Mouse (Mus musculus) heart, embryonic 11.5 days (tissue): ENCODE data around the gene Ildr2. TPM values are rescaled to one million over a fixed set of nuclear protein-coding genes. Genes with fewer than 3 reads are reported as not detected.

ENCODE experiments used
- ATAC-seq: fragments of 200-750 bp; cut with Nextera tagmentation; replicated peaks from 2 replicates; pipeline ENCODE4 v1.8.0; 2017; ENCODE audit warnings: moderate library complexity; ENCODE audit not compliant: insufficient number of reproducible peaks, low FRiP score, low TSS enrichment
- H3K27ac ChIP-seq: fragments of 300-500 bp; sonication (generic); 2 replicates; pipeline ENCODE4 v1.5.1; 2014; ENCODE audit warnings: mild to moderate bottlenecking, low read depth, low read length
- H3K27me3 ChIP-seq: fragments of 300-500 bp; sonication (generic); 2 replicates; pipeline ENCODE4 v1.6.1; 2014; ENCODE audit warnings: mild to moderate bottlenecking, low read length, mixed read lengths; ENCODE audit not compliant: control insufficient read depth, insufficient read depth
- H3K36me3 ChIP-seq: fragments of 300-500 bp; sonication (generic); 2 replicates; pipeline ENCODE4 v1.6.1; 2014; ENCODE audit warnings: mild to moderate bottlenecking, low read length, moderate library complexity, mixed read lengths; ENCODE audit not compliant: control insufficient read depth, insufficient read depth
- H3K4me1 ChIP-seq: fragments of 300-500 bp; sonication (generic); 2 replicates; pipeline ENCODE4 v1.6.1; 2014; ENCODE audit warnings: low read length; ENCODE audit not compliant: control insufficient read depth, insufficient read depth
- H3K4me2 ChIP-seq: fragments of 300-500 bp; sonication (generic); 2 replicates; pipeline ENCODE4 v1.6.1; 2014; ENCODE audit warnings: mild to moderate bottlenecking, moderate library complexity
- H3K4me3 ChIP-seq: fragments of 300-500 bp; sonication (generic); 2 replicates; pipeline ENCODE4 v1.5.1; 2014; ENCODE audit warnings: low read depth, low read length
- H3K9ac ChIP-seq: fragments of 300-500 bp; sonication (generic); 2 replicates; pipeline ENCODE4 v1.6.1; 2014; ENCODE audit warnings: mild to moderate bottlenecking, low read depth, low read length, moderate library complexity
- H3K9me3 ChIP-seq: fragments of 300-500 bp; sonication (generic); replicated peaks from 2 replicates; pipeline ENCODE4 v1.6.1; 2016; ENCODE audit warnings: low read length; ENCODE audit not compliant: control insufficient read depth
- WGBS: fragments of 180-500 bp; shearing (Covaris S2); extraction: QIAGEN DNeasy Blood & Tissue Kit; methylation state at CpG from one replicate; pipeline ENCODE4 v1.1.7; 2014; ENCODE audit not compliant: insufficient replicate concordance; 5-methylcytosine and 5-hydroxymethylcytosine counted together
- polyA plus RNA-seq: library from polyadenylated mRNA; unstranded; fragments of >200 nt; fragmentation: Nextera tagmentation; extraction: Ambion mirVana; gene quantifications from 2 replicates; pipeline ENCODE4 v1.2.1, GENCODE M21; 2014

The Ildr2 gene
- polyA plus RNA-seq, 1 experiment from 2014 or later: 1.9 TPM

- 80% methylated on average over 11 of the region's 11 CpGs for WGBS
- Histone ChIP-seq H3K4me3 (no peak overlapping the region), H3K27ac (no peak overlapping the region), H3K4me2 (no peak overlapping the region), H3K4me1 (no peaks in the 10 kb centered on the region), H3K27me3 (no peaks in the 10 kb centered on the region), H3K9me3 (no peaks in the 10 kb centered on the region), H3K9ac (no peak overlapping the region), H3K36me3 (no peaks in the 10 kb centered on the region)
- ATAC-seq: no peak
These were observed 95.8 kb downstream of the Ildr2 start for GRCm38 (mm10) chr1:166349751-166350150.

GRCm38 (mm10) chr1:166360157-166360855 lies 106.4 kb downstream of the Ildr2 start:
- no peaks in the 10 kb centered on the region for H3K27me3 ChIP-seq
- WGBS: 33% methylated on average over 14 of the region's 14 CpGs

GRCm38 (mm10) chr1:166360896-166361295 lies 107.0 kb downstream of the Ildr2 start:
- WGBS: 75% methylated on average over 5 of the region's 5 CpGs
- Histone ChIP-seq H3K9ac (no peak overlapping the region), H3K4me1 (no peaks in the 10 kb centered on the region), H3K27me3 (no peaks in the 10 kb centered on the region), H3K4me3 (no peak overlapping the region), H3K27ac (no peak overlapping the region), H3K9me3 (no peaks in the 10 kb centered on the region), H3K36me3 (no peaks in the 10 kb centered on the region), H3K4me2 (no peak overlapping the region)
- ATAC-seq: no peak

More at GRCm38 (mm10) chr1:166360157-166360855, 106.4 kb downstream of the Ildr2 start:
- H3K4me1 ChIP-seq: no peaks in the 10 kb centered on the region
- ATAC-seq: no peak; the same call in 1 of the 2 replicates
- no peaks in the 10 kb centered on the region for H3K36me3 ChIP-seq
- no peaks in the 10 kb centered on the region for H3K9me3 ChIP-seq
- H3K27ac ChIP-seq: no peak overlapping the region
- H3K4me2 ChIP-seq: no peak overlapping the region
- H3K9ac ChIP-seq: no peak overlapping the region
- H3K4me3 ChIP-seq: no peak overlapping the region

DNA sequence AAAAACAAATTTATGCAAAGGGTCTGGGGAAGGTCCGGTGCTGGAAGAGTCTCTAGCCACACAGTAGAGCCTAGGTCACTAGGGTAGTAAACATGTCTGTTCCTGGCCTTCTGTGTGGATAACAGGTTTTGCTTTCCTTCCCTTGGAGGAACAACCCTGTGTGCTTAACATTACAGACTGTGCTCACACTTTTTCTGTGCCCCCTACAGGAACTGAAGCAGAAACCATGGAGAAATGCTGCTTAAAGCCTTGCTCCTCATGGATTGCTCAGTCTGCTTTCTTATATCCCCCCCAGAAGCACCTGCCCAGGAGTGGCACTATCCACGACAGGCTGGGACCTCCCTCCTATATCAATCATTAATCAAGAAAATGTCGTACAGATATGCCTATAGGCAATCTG lies 107.9 kb downstream of the Ildr2 start:
- Histone ChIP-seq H3K9ac (no peak overlapping the region), H3K27me3 (no peaks in the 10 kb centered on the region), H3K27ac (no peak overlapping the region), H3K9me3 (no peaks in the 10 kb centered on the region), H3K36me3 (no peaks in the 10 kb centered on the region), H3K4me3 (no peak overlapping the region), H3K4me1 (no peaks in the 10 kb centered on the region), H3K4me2 (no peak overlapping the region)
- 63% methylated on average over 3 of the region's 3 CpGs for WGBS
- ATAC-seq: no peak

GRCm38 (mm10) chr1:166362659-166363058 lies 108.7 kb downstream of the Ildr2 start:
- no peak for ATAC-seq
- 69% methylated on average over 3 of the region's 3 CpGs for WGBS
- H3K9ac ChIP-seq: no peak overlapping the region
- H3K36me3 ChIP-seq: no peaks in the 10 kb centered on the region
- H3K9me3 ChIP-seq: no peaks in the 10 kb centered on the region
- H3K4me3 ChIP-seq: no peak overlapping the region
- H3K27ac ChIP-seq: no peak overlapping the region
- H3K4me1 ChIP-seq: no peaks in the 10 kb centered on the region
- no peak overlapping the region for H3K4me2 ChIP-seq
- H3K27me3 ChIP-seq: no peaks in the 10 kb centered on the region

DNA sequence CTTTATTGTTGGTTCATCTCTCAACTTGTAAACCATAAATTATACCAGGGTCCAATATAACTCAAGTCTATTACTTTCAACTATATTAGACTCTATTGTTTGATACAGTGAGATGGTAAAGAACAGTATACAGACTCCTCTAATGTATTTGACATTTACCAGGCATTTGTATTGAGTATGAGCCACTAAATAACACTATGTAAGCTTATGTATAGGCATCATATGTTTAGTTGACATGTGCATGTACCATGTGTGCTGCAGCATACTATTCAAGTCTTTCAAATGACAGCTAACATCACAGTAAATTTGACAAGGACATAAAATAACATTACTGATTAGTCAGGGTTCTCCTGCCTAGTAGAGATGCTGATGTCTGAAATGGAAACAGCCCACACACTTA lies 109.2 kb downstream of the Ildr2 start:
- Histone ChIP-seq H3K27ac (no peak overlapping the region), H3K36me3 (no peaks in the 10 kb centered on the region), H3K27me3 (no peaks in the 10 kb centered on the region), H3K4me3 (no peak overlapping the region), H3K9me3 (no peaks in the 10 kb centered on the region), H3K4me2 (no peak overlapping the region), H3K9ac (no peak overlapping the region), H3K4me1 (no peaks in the 10 kb centered on the region)
- no peak for ATAC-seq

Other genes with a start within 250 kb of the Ildr2 start
- gene Dusp27, start 126.2 kb upstream of the Ildr2 start, polyA plus RNA-seq: 32.2 and 45.4 TPM in 2 replicates
- 0.15 TPM in 1 of 2 replicates, not detected in the other for gene Gpa33, start 123.9 kb upstream of the Ildr2 start, polyA plus RNA-seq
- 0.16 TPM in 1 of 2 replicates, not detected in the other for gene Mael, start 15.4 kb upstream of the Ildr2 start, polyA plus RNA-seq
- 36.0 and 37.6 TPM in 2 replicates for gene Tada1, start 125.0 kb downstream of the Ildr2 start, polyA plus RNA-seq
- 13.0 and 15.4 TPM in 2 replicates for gene Pogk, start 155.7 kb downstream of the Ildr2 start, polyA plus RNA-seq
- not detected in 2 replicates for gene Gm4846, start 243.4 kb downstream of the Ildr2 start, polyA plus RNA-seq